Mouse (Mus musculus) small intestine, adult 2 months (tissue): Measurements from ENCODE around the gene Eef1akmt2.

Experiments
- CTCF ChIP-seq: fragments of 200-500 bp; IDR thresholded peaks from 2 replicates; pipeline ENCODE4 v1.5.1; 2012; ENCODE audit warnings: low read depth, mild to moderate bottlenecking, control low read depth, inconsistent platforms, low read length, moderate library complexity, mixed read lengths; ENCODE audit not compliant: insufficient replicate concordance, insufficient read length; ENCODE audit errors: extremely low read depth
- POLR2A ChIP-seq: fragments of 200-500 bp; IDR thresholded peaks from 2 replicates; pipeline ENCODE4 v1.6.1; 2012; ENCODE audit warnings: low read depth, mild to moderate bottlenecking, control low read depth, inconsistent platforms, low read length, moderate library complexity

- TF ChIP-seq POLR2A: no peak
- TF ChIP-seq CTCF: no peak
Measured at GRCm38 (mm10) chr7:132786522-132786921, 66.0 kb downstream of the Eef1akmt2 start.
